13 mouse cellular contexts compared by ENCODE assay signal in the genomic region with DNA sequence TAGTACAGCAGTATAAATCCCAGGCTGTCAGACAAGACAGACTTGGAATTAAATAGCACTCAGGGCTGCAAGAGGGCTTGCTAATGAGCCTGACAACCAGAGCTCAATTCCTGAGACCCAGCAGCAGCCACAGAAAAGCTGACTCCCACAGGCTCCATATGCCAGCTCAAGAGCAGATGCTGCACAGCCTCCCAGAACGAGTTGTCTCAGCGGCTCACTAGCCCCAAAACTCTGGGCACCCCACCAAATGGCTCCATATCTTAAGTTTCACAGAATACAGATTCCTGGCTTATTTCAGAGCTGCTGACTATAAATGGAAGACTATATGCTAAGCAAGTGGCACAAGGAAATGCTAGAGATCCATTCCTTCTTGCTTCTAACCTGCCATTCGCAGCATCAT. TPM values are rescaled to one million over a fixed set of nuclear protein-coding genes. Genes with fewer than 3 reads are reported as not detected.
A peak's percentile ranks its signal among the peaks of the same experiment; 100 is the strongest.
DNase-seq lines count a peak whose midpoint lies in the region; ATAC-seq and TF ChIP-seq lines count a peak whose summit lies in the region.
"Had no signal": no experiment of that assay in that cellular context is flagged by ENCODE, and none has a peak within 500 bp of the region (broad histone marks: within the 10 kb centered on the region; RNA-seq: fewer than 3 reads in every experiment).

No protein-coding gene starts in this region.

- ATAC-seq in CD4-positive, CD25-positive, alpha-beta regulatory T cell, adult 4 months = no peak
- ATAC-seq: intestine, postnatal 0 days; midbrain, embryonic 16.5 days had no signal

- TF ChIP-seq CTCF in brain, embryonic 14.5 days (IDR thresholded peaks at IDR 0.05; ENCODE audit: borderline replicate concordance, extremely low read depth, insufficient read depth, insufficient read length) = no peak

- no peak for TF ChIP-seq POLR2A in brain, embryonic 14.5 days (IDR thresholded peaks at IDR 0.05; ENCODE audit: borderline replicate concordance, extremely low read depth, insufficient read depth, insufficient read length, poor library complexity, severe bottlenecking)

- DNase-seq in brain, embryonic 14.5 days (ENCODE audit: low read depth) = peak; percentile 69
- peak; percentile 91 for DNase-seq in frontal cortex, adult 2 months (ENCODE audit: extremely low spot score in 1 of 2, low spot score in 1 of 2)
- peak; percentile 49 to 67 for DNase-seq in layer of hippocampus, postnatal 25 days (ENCODE audit: extremely low spot score in 1 of 2, low spot score in 1 of 2)
- peak; percentile 85 for DNase-seq in right cerebral cortex, adult 2 months (ENCODE audit: low spot score in 2 of 2)
- DNase-seq in neural tube, embryonic 10.5 days (ENCODE audit: extremely low spot score, low spot score) = no peak
- DNase-seq in adrenal gland, postnatal 4 days (ENCODE audit: low spot score in 2 of 2) = no peak
- DNase-seq: cerebellum, postnatal 25 days; lung, postnatal 4 days had no signal

RNA-seq across cellular contexts. Expression of a gene that starts 9.5 kb away (rescaled TPM):
- polyA plus RNA-seq in brain, embryonic 14.5 days (2012; rRNA removed) = 76.9 and 114 TPM in 2 replicates
- polyA plus RNA-seq in frontal cortex, adult 2 months (2012; rRNA removed) = 103 and 145 TPM in 2 replicates
- total RNA-seq in layer of hippocampus, postnatal 25 days (2021) = 10 to 100 TPM; 80.0 to 81.9 TPM
- 10 to 100 TPM; 73.4 to 92.2 TPM for polyA plus RNA-seq in CD4-positive, CD25-positive, alpha-beta regulatory T cell, adult 4 months (2017; shearing (Covaris generic))
- total RNA-seq in adrenal gland, postnatal 4 days (2021) = 10 to 100 TPM; 91.9 to 95.8 TPM

RNA-seq across cellular contexts. Expression of a gene that starts 9.9 kb away (rescaled TPM):
- polyA plus RNA-seq in brain, embryonic 14.5 days (2012; rRNA removed) = 0.49 and 0.51 TPM in 2 replicates
- polyA plus RNA-seq in frontal cortex, adult 2 months (2012; rRNA removed) = 0.59 and 1.3 TPM in 2 replicates
- 1 to 10 TPM; 2.0 to 3.0 TPM for total RNA-seq in layer of hippocampus, postnatal 25 days (2021)
- polyA plus RNA-seq in CD4-positive, CD25-positive, alpha-beta regulatory T cell, adult 4 months (2017; shearing (Covaris generic)) = 1 to 10 TPM; 2.1 to 5.2 TPM
- total RNA-seq in adrenal gland, postnatal 4 days (2021) = 1 to 10 TPM in 1 of 2 experiments, under 1 TPM in 1; 0.85 to 1.2 TPM

RNA-seq across cellular contexts. Expression of a gene that starts 10.5 kb away (rescaled TPM):
- 64.3 and 81.9 TPM in 2 replicates for polyA plus RNA-seq in brain, embryonic 14.5 days (2012; rRNA removed)
- 60.8 and 72.5 TPM in 2 replicates for polyA plus RNA-seq in frontal cortex, adult 2 months (2012; rRNA removed)
- 100 to 1,000 TPM; 138 to 141 TPM for total RNA-seq in layer of hippocampus, postnatal 25 days (2021)
- polyA plus RNA-seq in CD4-positive, CD25-positive, alpha-beta regulatory T cell, adult 4 months (2017; shearing (Covaris generic)) = 10 to 100 TPM; 58.3 to 63.6 TPM
- total RNA-seq in adrenal gland, postnatal 4 days (2021) = 100 to 1,000 TPM; 110 to 116 TPM

RNA-seq across cellular contexts. Expression of a gene that starts 13.3 kb away (rescaled TPM):
- polyA plus RNA-seq in brain, embryonic 14.5 days (2012; rRNA removed) = 1.5 and 1.7 TPM in 2 replicates
- polyA plus RNA-seq in frontal cortex, adult 2 months (2012; rRNA removed) = 0.56 and 0.80 TPM in 2 replicates
- total RNA-seq in layer of hippocampus, postnatal 25 days (2021) = 10 to 100 TPM; 11.6 to 12.4 TPM
- 1 to 10 TPM; 1.0 to 1.7 TPM for polyA plus RNA-seq in CD4-positive, CD25-positive, alpha-beta regulatory T cell, adult 4 months (2017; shearing (Covaris generic))
- 10 to 100 TPM; 48.0 to 48.6 TPM for total RNA-seq in adrenal gland, postnatal 4 days (2021)

RNA-seq across cellular contexts. Expression of a gene that starts 17.7 kb away (rescaled TPM):
- polyA plus RNA-seq in brain, embryonic 14.5 days (2012; rRNA removed) = 0.43 and 0.63 TPM in 2 replicates
- polyA plus RNA-seq in frontal cortex, adult 2 months (2012; rRNA removed) = 3.8 and 4.2 TPM in 2 replicates
- 10 to 100 TPM in 1 of 2 experiments, 1 to 10 TPM in 1; 5.2 to 10.5 TPM for total RNA-seq in layer of hippocampus, postnatal 25 days (2021)
- not detected for polyA plus RNA-seq in CD4-positive, CD25-positive, alpha-beta regulatory T cell, adult 4 months (2017; shearing (Covaris generic))
- 1 to 10 TPM; 1.1 to 1.3 TPM for total RNA-seq in adrenal gland, postnatal 4 days (2021)
- polyA plus RNA-seq: limb, embryonic 11.5 days; liver, embryonic 16.5 days had no signal

Comparison
In these comparisons a context has a peak if more than half of its experiments do, and no peak if none do; other contexts are left out.
1. DNase-seq: peak in brain, embryonic 14.5 days (single experiment), frontal cortex, adult 2 months (2 of 2), layer of hippocampus, postnatal 25 days (2 of 2) and right cerebral cortex, adult 2 months (2 of 2); none in neural tube, embryonic 10.5 days (single experiment) and adrenal gland, postnatal 4 days (0 of 2).